Mouse (Mus musculus): ENCODE measurements at regions not wholly inside any gene's neighbourhood (a gene's known extent, or its start where the extent isn't known, plus 50 kb on each side); places are given as distances from the start of the nearest gene placed in this dataset.

- no peak for TF ChIP-seq POLR2A (IDR thresholded peaks at IDR 0.05; ENCODE audit: low read depth, low read length)
- no peak for TF ChIP-seq CTCF (conservative IDR thresholded peaks at IDR 0.05; ENCODE audit: insufficient read depth, insufficient read length, low read depth, low read length)
These were observed 245.6 kb upstream of the Ubash3b start for GRCm38 (mm10) chr9:41407078-41407477.
